Mouse (Mus musculus) hindbrain, embryonic 11.5 days (tissue): ENCODE measurements around the gene 1700003E16Rik. TPM values are rescaled to one million over a fixed set of nuclear protein-coding genes. Genes with fewer than 3 reads are reported as not detected.

Source experiments
- polyA plus RNA-seq: library from polyadenylated mRNA; unstranded; fragments of >200 nt; fragmentation: Nextera tagmentation; extraction: Ambion mirVana; gene quantifications from 2 replicates; pipeline ENCODE4 v1.2.1, GENCODE M21; 2014

The 1700003E16Rik gene
- polyA plus RNA-seq, 1 experiment from 2014 or later, result 3.7 TPM

Other genes starting within 250 kb of the 1700003E16Rik start
- 1.7 and 2.0 TPM in 2 replicates for gene Sema4f, start 216.6 kb upstream of the 1700003E16Rik start, polyA plus RNA-seq
- gene M1ap, start 209.5 kb upstream of the 1700003E16Rik start, polyA plus RNA-seq, result 0.22 TPM in 1 of 2 replicates, not detected in the other
- 4.5 and 6.6 TPM in 2 replicates for gene Dok1, start 122.9 kb upstream of the 1700003E16Rik start, polyA plus RNA-seq
- gene Loxl3, start 122.2 kb upstream of the 1700003E16Rik start, polyA plus RNA-seq, result 7.1 and 7.7 TPM in 2 replicates
- 112 TPM in 2 replicates for gene Aup1, start 101.9 kb upstream of the 1700003E16Rik start, polyA plus RNA-seq
- 31.7 and 33.9 TPM in 2 replicates for gene Htra2, start 101.1 kb upstream of the 1700003E16Rik start, polyA plus RNA-seq
- 0.81 and 0.93 TPM in 2 replicates for gene Dqx1, start 98.6 kb upstream of the 1700003E16Rik start, polyA plus RNA-seq
- 5.2 and 9.4 TPM in 2 replicates for gene Tlx2, start 86.1 kb upstream of the 1700003E16Rik start, polyA plus RNA-seq
- gene Pcgf1, start 78.5 kb upstream of the 1700003E16Rik start, polyA plus RNA-seq, result 38.1 and 39.8 TPM in 2 replicates
- 0.38 TPM in 1 of 2 replicates, not detected in the other for gene Lbx2, start 70.0 kb upstream of the 1700003E16Rik start, polyA plus RNA-seq
- 0.91 and 1.0 TPM in 2 replicates for gene Ccdc142, start 54.8 kb upstream of the 1700003E16Rik start, polyA plus RNA-seq
- 1.9 TPM in 2 replicates for gene Gm42688, start 54.8 kb upstream of the 1700003E16Rik start, polyA plus RNA-seq
- gene Mrpl53, start 47.4 kb upstream of the 1700003E16Rik start, polyA plus RNA-seq, result 127 TPM in 2 replicates
- gene Mogs, start 40.9 kb upstream of the 1700003E16Rik start, polyA plus RNA-seq, result 17.1 and 20.2 TPM in 2 replicates
- gene Wbp1, start 34.8 kb upstream of the 1700003E16Rik start, polyA plus RNA-seq, result 160 and 179 TPM in 2 replicates
- 18.5 and 21.3 TPM in 2 replicates for gene Ino80b, start 31.0 kb upstream of the 1700003E16Rik start, polyA plus RNA-seq
- gene Rtkn, start 20.9 kb upstream of the 1700003E16Rik start, polyA plus RNA-seq, result 17.7 and 18.3 TPM in 2 replicates
- gene Wdr54, start within 50 bp of the 1700003E16Rik start, polyA plus RNA-seq, result 12.3 and 13.8 TPM in 2 replicates
- 75.1 and 81.6 TPM in 2 replicates for gene Dctn1, start 9.5 kb downstream of the 1700003E16Rik start, polyA plus RNA-seq
- 2.5 and 3.1 TPM in 2 replicates for gene Slc4a5, start 63.4 kb downstream of the 1700003E16Rik start, polyA plus RNA-seq
- 41.8 and 46.9 TPM in 2 replicates for gene Mthfd2, start 169.5 kb downstream of the 1700003E16Rik start, polyA plus RNA-seq
- 60.9 and 65.6 TPM in 2 replicates for gene Mob1a, start 169.6 kb downstream of the 1700003E16Rik start, polyA plus RNA-seq
- gene Bola3, start 192.7 kb downstream of the 1700003E16Rik start, polyA plus RNA-seq, result 110 and 117 TPM in 2 replicates